Mouse (Mus musculus): Measurements from ENCODE around the gene Cpe.

Gene Cpe

GRCm38 (mm10) chr8:64692651-64693201 lies at the start of gene Cpe:
Gene Cpe (minus strand): TSS chr8:64693054.
- DNase-seq (ENCODE audit: low spot score) = peak; percentile 86

- no peak for DNase-seq (ENCODE audit: low spot score)
These were observed 47.8 kb upstream of the Cpe start for GRCm38 (mm10) chr8:64740547-64741211.

- no peak for DNase-seq (ENCODE audit: low spot score)
These were observed 46.1 kb upstream of the Cpe start for GRCm38 (mm10) chr8:64738916-64739315.

GRCm38 (mm10) chr8:64736767-64737323 lies 44.0 kb upstream of the Cpe start:
- no peak for DNase-seq (ENCODE audit: low spot score)

GRCm38 (mm10) chr8:64735161-64735560 lies 42.3 kb upstream of the Cpe start:
- no peak for DNase-seq (ENCODE audit: low spot score)

- peak; percentile 95 for DNase-seq (ENCODE audit: low spot score)
These were observed 40.6 kb upstream of the Cpe start, which contains the start of gene Msmo1 for GRCm38 (mm10) chr8:64733271-64733943. Gene Msmo1 (minus strand): TSS chr8:64733792.

- no peak for DNase-seq (ENCODE audit: low spot score)
These were observed 39.7 kb upstream of the Cpe start for GRCm38 (mm10) chr8:64732596-64732995.

- DNase-seq (ENCODE audit: low spot score) = no peak
These were observed 35.3 kb upstream of the Cpe start for GRCm38 (mm10) chr8:64728156-64728555.

GRCm38 (mm10) chr8:64726190-64726695 lies 33.4 kb upstream of the Cpe start:
- no peak for DNase-seq (ENCODE audit: low spot score)

GRCm38 (mm10) chr8:64723206-64723605 lies 30.4 kb upstream of the Cpe start:
- no peak for DNase-seq (ENCODE audit: low spot score)

- no peak for DNase-seq (ENCODE audit: low spot score)
These were observed 25.0 kb upstream of the Cpe start for GRCm38 (mm10) chr8:64717868-64718267.

- DNase-seq (ENCODE audit: low spot score) = no peak
These were observed 19.6 kb upstream of the Cpe start for GRCm38 (mm10) chr8:64712499-64712898.

- no peak for DNase-seq (ENCODE audit: low spot score)
These were observed 18.7 kb upstream of the Cpe start for GRCm38 (mm10) chr8:64711544-64711943.

GRCm38 (mm10) chr8:64707481-64707880 lies 14.6 kb upstream of the Cpe start:
- no peak for DNase-seq (ENCODE audit: low spot score)

- no peak for DNase-seq (ENCODE audit: low spot score)
These were observed 10.3 kb upstream of the Cpe start for GRCm38 (mm10) chr8:64703191-64703590.

GRCm38 (mm10) chr8:64691591-64692401 lies 1.1 kb downstream of the Cpe start:
- DNase-seq (ENCODE audit: low spot score) = no peak

- DNase-seq (ENCODE audit: low spot score) = no peak
These were observed 2.0 kb downstream of the Cpe start for GRCm38 (mm10) chr8:64690845-64691244.

- DNase-seq (ENCODE audit: low spot score) = no peak
These were observed 2.5 kb downstream of the Cpe start for GRCm38 (mm10) chr8:64690306-64690705.

- DNase-seq (ENCODE audit: low spot score) = no peak
These were observed 4.1 kb downstream of the Cpe start for GRCm38 (mm10) chr8:64688741-64689140.

GRCm38 (mm10) chr8:64688161-64688560 lies 4.7 kb downstream of the Cpe start:
- DNase-seq (ENCODE audit: low spot score) = no peak

GRCm38 (mm10) chr8:64682501-64682900 lies 10.4 kb downstream of the Cpe start:
- DNase-seq (ENCODE audit: low spot score) = no peak

GRCm38 (mm10) chr8:64676381-64676780 lies 16.5 kb downstream of the Cpe start:
- no peak for DNase-seq (ENCODE audit: low spot score)

Measured in testis, postnatal 10 days (tissue).